Mouse (Mus musculus) neural tube, postnatal 0 days (tissue): ENCODE data around the gene Zfp473. TPM values are rescaled to one million over a fixed set of nuclear protein-coding genes. Genes with fewer than 3 reads are reported as not detected.

Source experiments
- polyA plus RNA-seq: library from polyadenylated mRNA; unstranded; fragments of >200 nt; fragmentation: Nextera tagmentation; extraction: Ambion mirVana; gene quantifications from 2 replicates; pipeline ENCODE4 v1.2.1, GENCODE M21; 2015

Zfp473 gene
- polyA plus RNA-seq: 0.77 and 0.92 TPM in 2 replicates

DNA sequence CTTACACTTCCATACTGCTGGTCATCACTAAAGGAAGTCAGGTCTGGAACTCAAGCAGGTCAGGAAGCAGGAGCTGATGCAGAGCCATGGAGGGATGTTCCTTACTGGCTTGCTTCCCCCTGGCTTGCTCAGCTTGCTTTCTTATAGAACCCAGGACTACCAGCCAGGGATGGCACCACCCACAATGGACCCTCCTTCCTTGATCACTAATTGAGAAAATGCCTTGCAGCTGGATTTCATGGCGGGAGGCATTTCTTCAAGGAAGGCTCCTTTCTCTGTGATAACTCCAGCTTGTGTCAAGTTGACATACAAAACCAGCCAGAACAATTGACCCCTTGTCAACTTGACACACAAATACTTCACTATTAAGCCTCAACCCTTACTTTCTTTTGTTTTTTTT lies at the start of gene Zfp473:
Gene Zfp473, minus strand, starts transcription at position 101 of the 400 bp plus-strand sequence.

DNA sequence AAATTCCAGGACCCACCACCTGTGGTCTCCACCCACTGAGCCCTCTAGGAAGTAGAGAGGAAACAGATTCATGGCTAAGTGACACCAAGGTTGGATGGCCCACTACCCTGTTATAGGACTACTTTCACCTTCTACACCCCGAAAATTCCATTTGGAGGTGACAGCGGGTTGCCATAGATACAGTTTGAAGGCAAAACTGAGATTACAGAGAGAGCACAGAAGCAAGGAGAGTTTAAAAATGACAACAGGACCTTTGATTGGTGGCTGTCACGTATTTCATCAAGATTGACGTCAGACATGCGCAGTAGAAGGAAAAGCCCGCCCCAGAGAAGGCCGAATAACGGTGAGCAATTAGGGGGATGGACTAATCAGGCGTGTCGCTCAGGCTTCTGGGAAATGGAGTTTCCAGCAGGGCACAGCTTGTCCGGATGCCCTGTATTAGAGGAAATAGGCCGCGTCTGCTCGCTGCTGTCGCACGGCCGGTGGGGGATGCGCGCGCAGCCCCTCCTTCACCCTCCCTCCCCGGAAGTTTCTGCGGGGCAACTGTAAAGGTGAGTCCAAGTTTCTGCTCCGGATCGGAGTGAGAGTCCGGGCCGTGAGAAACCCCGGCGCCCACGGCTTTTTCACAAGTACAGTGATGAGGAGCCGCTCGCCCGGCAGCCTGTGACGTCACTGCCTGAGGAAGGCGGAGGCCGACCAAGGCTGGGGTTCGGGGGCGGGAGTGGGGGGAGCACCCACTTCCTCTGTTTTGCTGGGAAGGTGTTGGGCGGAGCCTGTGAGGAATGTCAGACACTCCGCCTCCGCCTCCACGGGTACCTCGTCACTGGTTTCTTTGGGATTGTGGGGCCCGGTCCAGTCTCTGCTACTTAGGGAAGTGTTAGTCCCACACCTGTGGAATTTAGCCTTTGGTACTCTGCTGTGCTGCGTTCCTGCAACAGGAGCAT lies 2.5 kb downstream of the Zfp473 start, which contains the start of gene Vrk3:
Gene Vrk3, plus strand, starts transcription at position 313 of the 944 bp plus-strand sequence.

DNA sequence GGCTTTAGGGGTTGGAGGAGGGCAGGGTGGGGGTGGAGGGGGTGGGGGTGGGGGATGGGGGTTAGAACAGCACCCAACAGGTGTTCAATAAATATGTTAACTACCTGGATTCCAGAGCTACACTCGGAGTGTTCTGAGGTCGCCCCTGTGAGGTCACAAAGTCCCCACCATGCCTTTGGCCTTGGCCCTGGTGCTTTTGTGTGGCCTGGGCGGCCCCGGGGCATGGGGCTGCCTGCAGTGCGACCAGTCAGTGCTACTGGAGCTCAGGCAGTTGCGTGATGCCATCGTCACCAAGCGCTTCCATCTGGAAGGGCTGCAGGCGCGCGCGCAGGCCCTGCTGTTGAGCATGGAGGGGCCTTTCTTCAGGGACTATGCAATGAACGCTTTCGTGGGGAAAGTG lies 42.3 kb downstream of the Zfp473 start, which contains the start of gene Izumo2:
Gene Izumo2, plus strand, starts transcription at position 169 of the 400 bp plus-strand sequence.

Other genes with a start within 250 kb of the Zfp473 start
- gene Mybpc2, start 226.4 kb downstream of the Zfp473 start, polyA plus RNA-seq: 0.20 and 0.36 TPM in 2 replicates
- 0.32 TPM in 1 of 2 replicates, not detected in the other for gene Spib, start 219.0 kb downstream of the Zfp473 start, polyA plus RNA-seq
- gene Pold1, start 202.2 kb downstream of the Zfp473 start, polyA plus RNA-seq: 9.2 and 10.7 TPM in 2 replicates
- gene Nr1h2, start 197.1 kb downstream of the Zfp473 start, polyA plus RNA-seq: 47.5 and 53.6 TPM in 2 replicates
- 0.62 and 1.2 TPM in 2 replicates for gene Napsa, start 178.7 kb downstream of the Zfp473 start, polyA plus RNA-seq
- 11.6 and 11.9 TPM in 2 replicates for gene Kcnc3, start 160.4 kb downstream of the Zfp473 start, polyA plus RNA-seq
- 9.5 and 11.4 TPM in 2 replicates for gene Myh14, start 80.2 kb downstream of the Zfp473 start, polyA plus RNA-seq
- not detected in 2 replicates for gene Izumo2, start 42.3 kb downstream of the Zfp473 start, polyA plus RNA-seq
- gene Vrk3, start 2.6 kb downstream of the Zfp473 start, polyA plus RNA-seq: 26.6 and 27.4 TPM in 2 replicates
- 30.3 and 34.3 TPM in 2 replicates for gene Nup62, start 65.0 kb upstream of the Zfp473 start, polyA plus RNA-seq
- gene Il4i1, start 65.3 kb upstream of the Zfp473 start, polyA plus RNA-seq: 0.65 and 0.75 TPM in 2 replicates
- gene Atf5, start 65.6 kb upstream of the Zfp473 start, polyA plus RNA-seq: 4.6 TPM in 2 replicates
- gene Akt1s1, start 97.9 kb upstream of the Zfp473 start, polyA plus RNA-seq: 90.2 and 91.0 TPM in 2 replicates
- 103 and 107 TPM in 2 replicates for gene Tbc1d17, start 98.0 kb upstream of the Zfp473 start, polyA plus RNA-seq
- 27.6 and 30.9 TPM in 2 replicates for gene Pnkp, start 106.1 kb upstream of the Zfp473 start, polyA plus RNA-seq
- 473 and 497 TPM in 2 replicates for gene Ptov1, start 118.7 kb upstream of the Zfp473 start, polyA plus RNA-seq
- gene Med25, start 141.7 kb upstream of the Zfp473 start, polyA plus RNA-seq: 102 and 116 TPM in 2 replicates
- 15.0 and 17.1 TPM in 2 replicates for gene Fuz, start 145.0 kb upstream of the Zfp473 start, polyA plus RNA-seq
- 115 and 126 TPM in 2 replicates for gene Ap2a1, start 178.4 kb upstream of the Zfp473 start, polyA plus RNA-seq
- 0.13 and 0.25 TPM in 2 replicates for gene Tsks, start 192.2 kb upstream of the Zfp473 start, polyA plus RNA-seq
- gene Cpt1c, start 223.8 kb upstream of the Zfp473 start, polyA plus RNA-seq: 47.3 and 54.4 TPM in 2 replicates
- 421 and 486 TPM in 2 replicates for gene Prmt1, start 235.5 kb upstream of the Zfp473 start, polyA plus RNA-seq
- 39.9 and 41.6 TPM in 2 replicates for gene Irf3, start 246.6 kb upstream of the Zfp473 start, polyA plus RNA-seq
- 9.2 and 11.8 TPM in 2 replicates for gene Bcl2l12, start 247.7 kb upstream of the Zfp473 start, polyA plus RNA-seq